Mouse (Mus musculus): Measurements from ENCODE around the gene Samhd1.

DNA sequence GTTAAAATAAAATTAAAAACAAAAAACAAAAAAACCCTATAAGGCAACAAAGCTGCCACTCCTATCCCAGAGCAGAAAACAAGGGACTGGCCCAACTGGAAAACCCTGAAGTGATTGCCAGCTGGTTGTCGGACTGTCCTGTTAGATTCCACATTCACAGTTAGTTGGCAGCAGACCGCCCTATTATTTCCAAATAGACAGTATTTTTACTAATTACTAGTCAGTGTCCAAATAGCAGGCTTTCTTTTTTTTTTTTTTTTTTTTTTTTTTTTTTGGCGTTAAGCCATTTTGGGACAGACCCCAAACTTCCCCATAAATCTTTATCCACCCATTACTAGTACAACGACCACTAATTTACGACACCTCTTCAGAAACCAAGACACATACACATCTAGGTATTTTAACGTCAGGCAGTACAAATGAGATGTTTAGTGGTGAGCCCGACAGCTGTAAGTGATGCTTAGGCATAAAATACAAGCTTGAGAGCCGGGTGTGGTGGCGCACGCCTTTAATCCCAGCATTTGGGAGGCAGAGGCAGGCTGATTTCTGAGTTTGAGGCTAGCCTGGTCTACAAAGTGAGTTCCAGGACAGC, 560 bp upstream of the Samhd1 start:
- no peak for TF ChIP-seq CTCF (IDR thresholded peaks at IDR 0.05; ENCODE audit: borderline replicate concordance, control insufficient read depth, extremely low read depth, insufficient read depth, low read length, poor library complexity)
- no peak for TF ChIP-seq POLR2A (IDR thresholded peaks at IDR 0.05; ENCODE audit: control insufficient read depth, extremely low read depth, insufficient read depth, low read length, poor library complexity)

Measured in thymus, adult 2 months (tissue).